Mouse (Mus musculus): ENCODE measurements at regions not wholly inside any gene's neighbourhood (a gene's known extent, or its start where the extent isn't known, plus 50 kb on each side); places are given as distances from the start of the nearest gene placed in this dataset.
A peak's percentile ranks its signal among the peaks of the same experiment; 100 is the strongest.
"Not testable (repeated sequence)": the region's sequence is repeated elsewhere in the genome, so short reads cannot be mapped to it uniquely, and the experiment has no call there.

- WGBS, result 59% methylated on average over 11 of the region's 11 CpGs
- Histone ChIP-seq H3K27me3 (ENCODE audit: insufficient read depth, low read length) (no peaks in the 10 kb centered on the region), H3K4me1 (replicated peaks; ENCODE audit: insufficient read depth, low read length) (no peaks in the 10 kb centered on the region), H3K4me2 (ENCODE audit: low read length) (no peak overlapping the region), H3K9me3 (replicated peaks; ENCODE audit: low read length) (no peaks in the 10 kb centered on the region), H3K4me3 (replicated peaks; ENCODE audit: low read depth, low read length) (no peak overlapping the region), H3K27ac (no peak overlapping the region), H3K9ac (ENCODE audit: low read depth, low read length) (no peak overlapping the region), H3K36me3 (ENCODE audit: insufficient read depth, low read length) (no peaks in the 10 kb centered on the region)
- TF ChIP-seq CTCF (IDR thresholded peaks at IDR 0.05; ENCODE audit: low read depth), result no peak
- no peak for DNase-seq (ENCODE audit: low spot score)
- ATAC-seq (replicated peaks; ENCODE audit: low FRiP score, low read depth), result no peak
Measured at GRCm38 (mm10) chr16:29915346-29915745, 148.8 kb upstream of the Hes1 start.

- no peak overlapping the region for H3K27ac ChIP-seq
- H3K4me3 ChIP-seq (replicated peaks; ENCODE audit: low read depth, low read length), result no peak overlapping the region
- H3K4me1 ChIP-seq (replicated peaks; ENCODE audit: insufficient read depth, low read length), result no peaks in the 10 kb centered on the region
- DNase-seq (ENCODE audit: low spot score) (no peak), ATAC-seq (replicated peaks; ENCODE audit: low FRiP score, low read depth) (no peak)
- no peaks in the 10 kb centered on the region for H3K27me3 ChIP-seq (ENCODE audit: insufficient read depth, low read length)
- H3K9me3 ChIP-seq (replicated peaks; ENCODE audit: low read length), result no peaks in the 10 kb centered on the region
- H3K4me2 ChIP-seq (ENCODE audit: low read length), result no peak overlapping the region
- H3K36me3 ChIP-seq (ENCODE audit: insufficient read depth, low read length), result no peaks in the 10 kb centered on the region
- no peak for TF ChIP-seq CTCF (IDR thresholded peaks at IDR 0.05; ENCODE audit: low read depth)
- 66% methylated on average over 3 of the region's 3 CpGs for WGBS
- no peak overlapping the region for H3K9ac ChIP-seq (ENCODE audit: low read depth, low read length)
Measured at GRCm38 (mm10) chr16:29917989-29918388, 146.2 kb upstream of the Hes1 start.

- H3K4me3 ChIP-seq (replicated peaks; ENCODE audit: low read depth, low read length), result no peak overlapping the region
- ATAC-seq (replicated peaks; ENCODE audit: low FRiP score, low read depth) (no peak), DNase-seq (ENCODE audit: low spot score) (no peak)
- no peak for TF ChIP-seq CTCF (IDR thresholded peaks at IDR 0.05; ENCODE audit: low read depth)
- no peak overlapping the region for H3K27ac ChIP-seq
- H3K9ac ChIP-seq (ENCODE audit: low read depth, low read length), result no peak overlapping the region
- H3K36me3 ChIP-seq (ENCODE audit: insufficient read depth, low read length), result no peaks in the 10 kb centered on the region
- H3K27me3 ChIP-seq (ENCODE audit: insufficient read depth, low read length), result no peaks in the 10 kb centered on the region
- no peak overlapping the region for H3K4me2 ChIP-seq (ENCODE audit: low read length)
- no peaks in the 10 kb centered on the region for H3K4me1 ChIP-seq (replicated peaks; ENCODE audit: insufficient read depth, low read length)
- WGBS, result 90% methylated on average over 6 of the region's 6 CpGs
- H3K9me3 ChIP-seq (replicated peaks; ENCODE audit: low read length), result no peaks in the 10 kb centered on the region
Measured at GRCm38 (mm10) chr16:29918396-29918795, 145.8 kb upstream of the Hes1 start.

GRCm38 (mm10) chr16:29920940-29921339, 143.2 kb upstream of the Hes1 start:
- H3K9ac ChIP-seq (ENCODE audit: low read depth, low read length), result no peak overlapping the region
- no peak overlapping the region for H3K4me3 ChIP-seq (replicated peaks; ENCODE audit: low read depth, low read length)
- TF ChIP-seq CTCF (IDR thresholded peaks at IDR 0.05; ENCODE audit: low read depth), result no peak
- H3K4me2 ChIP-seq (ENCODE audit: low read length), result no peak overlapping the region
- no peaks in the 10 kb centered on the region for H3K9me3 ChIP-seq (replicated peaks; ENCODE audit: low read length)
- WGBS, result 89% methylated on average over 5 of the region's 5 CpGs
- ATAC-seq (replicated peaks; ENCODE audit: low FRiP score, low read depth) (no peak), DNase-seq (ENCODE audit: low spot score) (no peak)
- H3K27ac ChIP-seq, result no peak overlapping the region
- no peaks in the 10 kb centered on the region for H3K27me3 ChIP-seq (ENCODE audit: insufficient read depth, low read length)
- no peaks in the 10 kb centered on the region for H3K36me3 ChIP-seq (ENCODE audit: insufficient read depth, low read length)
- no peaks in the 10 kb centered on the region for H3K4me1 ChIP-seq (replicated peaks; ENCODE audit: insufficient read depth, low read length)

- no peak for ATAC-seq (replicated peaks; ENCODE audit: low FRiP score, low read depth)
- Histone ChIP-seq H3K4me3 (replicated peaks; ENCODE audit: low read depth, low read length) (no peak overlapping the region), H3K9me3 (replicated peaks; ENCODE audit: low read length) (no peaks in the 10 kb centered on the region), H3K4me2 (ENCODE audit: low read length) (no peak overlapping the region), H3K4me1 (replicated peaks; ENCODE audit: insufficient read depth, low read length) (no peaks in the 10 kb centered on the region), H3K27me3 (ENCODE audit: insufficient read depth, low read length) (no peaks in the 10 kb centered on the region), H3K9ac (ENCODE audit: low read depth, low read length) (no peak overlapping the region), H3K27ac (no peak overlapping the region), H3K36me3 (ENCODE audit: insufficient read depth, low read length) (no peaks in the 10 kb centered on the region)
- no peak for DNase-seq (ENCODE audit: low spot score)
- WGBS, result 70% methylated on average over 3 of the region's 3 CpGs
- no peak for TF ChIP-seq CTCF (IDR thresholded peaks at IDR 0.05; ENCODE audit: low read depth)
Measured at GRCm38 (mm10) chr16:29921385-29921784, 142.8 kb upstream of the Hes1 start.

GRCm38 (mm10) chr16:29927276-29927675, 136.9 kb upstream of the Hes1 start:
- H3K9ac ChIP-seq (ENCODE audit: low read depth, low read length); H3K4me2 ChIP-seq (ENCODE audit: low read length); H3K36me3 ChIP-seq (ENCODE audit: insufficient read depth, low read length); H3K4me3 ChIP-seq (replicated peaks; ENCODE audit: low read depth, low read length); ATAC-seq (replicated peaks; ENCODE audit: low FRiP score, low read depth); H3K27ac ChIP-seq; H3K27me3 ChIP-seq (ENCODE audit: insufficient read depth, low read length); H3K9me3 ChIP-seq (replicated peaks; ENCODE audit: low read length); H3K4me1 ChIP-seq (replicated peaks; ENCODE audit: insufficient read depth, low read length); DNase-seq (ENCODE audit: low spot score): not testable (repeated sequence)
- WGBS, result 91% methylated on average over 11 of the region's 11 CpGs

GRCm38 (mm10) chr16:29928291-29928690, 135.9 kb upstream of the Hes1 start:
- no peak for ATAC-seq (replicated peaks; ENCODE audit: low FRiP score, low read depth)
- H3K4me3 ChIP-seq (replicated peaks; ENCODE audit: low read depth, low read length), result no peak overlapping the region

More at GRCm38 (mm10) chr16:29928291-29928690, 135.9 kb upstream of the Hes1 start:
- H3K4me2 ChIP-seq (ENCODE audit: low read length), result no peak overlapping the region
- peak; percentile 33 for DNase-seq (ENCODE audit: low spot score)
- H3K27ac ChIP-seq, result no peak overlapping the region
- H3K4me1 ChIP-seq (replicated peaks; ENCODE audit: insufficient read depth, low read length), result no peaks in the 10 kb centered on the region
- WGBS, result 52% methylated on average over 4 of the region's 4 CpGs
- no peaks in the 10 kb centered on the region for H3K9me3 ChIP-seq (replicated peaks; ENCODE audit: low read length)
- no peak overlapping the region for H3K9ac ChIP-seq (ENCODE audit: low read depth, low read length)
- H3K27me3 ChIP-seq (ENCODE audit: insufficient read depth, low read length), result no peaks in the 10 kb centered on the region
- no peak for TF ChIP-seq CTCF (IDR thresholded peaks at IDR 0.05; ENCODE audit: low read depth)
- no peaks in the 10 kb centered on the region for H3K36me3 ChIP-seq (ENCODE audit: insufficient read depth, low read length)

All from kidney, postnatal 0 days (tissue).